Mouse (Mus musculus) midbrain, embryonic 13.5 days (tissue): ENCODE measurements around the gene Gxylt1. TPM values are rescaled to one million over a fixed set of nuclear protein-coding genes. Genes with fewer than 3 reads are reported as not detected.

Source experiments
- ATAC-seq: fragments of 200-750 bp; cut with Nextera tagmentation; 2 replicates; pipeline ENCODE4 v1.8.0; 2017; ENCODE audit warnings: mild to moderate bottlenecking, moderate TSS enrichment, moderate library complexity
- H3K27ac ChIP-seq: fragments of 300-500 bp; sonication (generic); 2 replicates; pipeline ENCODE4 v1.5.1; 2015; ENCODE audit warnings: inconsistent platforms, mild to moderate bottlenecking, moderate library complexity
- H3K27me3 ChIP-seq: fragments of 300-500 bp; sonication (generic); 2 replicates; pipeline ENCODE4 v1.6.1; 2015; ENCODE audit warnings: mild to moderate bottlenecking, inconsistent platforms
- H3K36me3 ChIP-seq: fragments of 300-500 bp; sonication (generic); 2 replicates; pipeline ENCODE4 v1.6.1; 2015; ENCODE audit warnings: mild to moderate bottlenecking, inconsistent platforms
- H3K4me1 ChIP-seq: fragments of 300-500 bp; sonication (generic); replicated peaks from 2 replicates; pipeline ENCODE4 v1.6.1; 2015; ENCODE audit warnings: inconsistent platforms
- H3K4me2 ChIP-seq: fragments of 300-500 bp; sonication (generic); replicated peaks from 2 replicates; pipeline ENCODE4 v1.6.1; 2015; ENCODE audit warnings: moderate library complexity, mild to moderate bottlenecking, inconsistent platforms
- H3K4me3 ChIP-seq: fragments of 300-500 bp; sonication (generic); replicated peaks from 2 replicates; pipeline ENCODE4 v1.5.1; 2015; ENCODE audit warnings: mild to moderate bottlenecking, inconsistent platforms
- H3K9ac ChIP-seq: fragments of 300-500 bp; sonication (generic); replicated peaks from 2 replicates; pipeline ENCODE4 v1.6.1; 2015; ENCODE audit warnings: mild to moderate bottlenecking, inconsistent platforms
- H3K9me3 ChIP-seq: fragments of 300-500 bp; sonication (generic); 2 replicates; pipeline ENCODE4 v1.6.1; 2016; ENCODE audit warnings: mild to moderate bottlenecking, inconsistent platforms
- WGBS: fragments of 180-500 bp; shearing (Covaris S2); methylation state at CpG from one replicate; pipeline ENCODE4 v1.1.7; 2015; 5-methylcytosine and 5-hydroxymethylcytosine counted together
- polyA plus RNA-seq: library from polyadenylated mRNA; unstranded; fragments of >200 nt; fragmentation: Nextera tagmentation; extraction: Ambion mirVana; gene quantifications from 2 replicates; pipeline ENCODE4 v1.2.1, GENCODE M21; 2015

The Gxylt1 gene
- polyA plus RNA-seq, 1 experiment from 2014 or later: 9.3 TPM

GRCm38 (mm10) chr15:93222475-93222874 is 52.5 kb downstream of the Gxylt1 start:
- Histone ChIP-seq H3K36me3 (no peaks in the 10 kb centered on the region), H3K4me1 (0 out of 2 replicates have a peak, but pooled peaks cover 3% of the 10 kb centered on the region), H3K4me3 (no peak overlapping the region), H3K4me2 (no peak overlapping the region), H3K9me3 (no peaks in the 10 kb centered on the region), H3K9ac (no peak overlapping the region), H3K27ac (no peak overlapping the region), H3K27me3 (no peaks in the 10 kb centered on the region)
- 57% methylated on average over 7 of the region's 7 CpGs for WGBS
- ATAC-seq: no peak

GRCm38 (mm10) chr15:93212617-93213016 is 62.4 kb downstream of the Gxylt1 start:
- H3K27me3 ChIP-seq: peaks cover 15% of the 10 kb centered on the region; the same call in 1 of the 2 replicates
- no peak overlapping the region for H3K9ac ChIP-seq
- H3K36me3 ChIP-seq: no peaks in the 10 kb centered on the region
- no peaks in the 10 kb centered on the region for H3K9me3 ChIP-seq
- H3K27ac ChIP-seq: no peak overlapping the region
- H3K4me1 ChIP-seq: 0 out of 2 replicates have a peak, but pooled peaks cover 2% of the 10 kb centered on the region
- no peak overlapping the region for H3K4me3 ChIP-seq
- no peak overlapping the region for H3K4me2 ChIP-seq
- 96% methylated on average over 9 of the region's 9 CpGs for WGBS
- no peak for ATAC-seq

- Histone ChIP-seq H3K27ac (no peak overlapping the region), H3K9ac (no peak overlapping the region), H3K36me3 (no peaks in the 10 kb centered on the region), H3K27me3 (no peaks in the 10 kb centered on the region), H3K4me1 (no peaks in the 10 kb centered on the region), H3K4me3 (no peak overlapping the region), H3K9me3 (no peaks in the 10 kb centered on the region), H3K4me2 (no peak overlapping the region)
- WGBS: 90% methylated on average over 1 of the region's 1 CpGs
- no peak for ATAC-seq
Measured at GRCm38 (mm10) chr15:93204861-93205260, 70.1 kb downstream of the Gxylt1 start.

GRCm38 (mm10) chr15:93201956-93202355 is 73.0 kb downstream of the Gxylt1 start:
- H3K27me3 ChIP-seq: no peaks in the 10 kb centered on the region
- no peak for ATAC-seq
- H3K4me1 ChIP-seq: no peaks in the 10 kb centered on the region
- no peak overlapping the region for H3K4me3 ChIP-seq
- WGBS: 90% methylated on average over 5 of the region's 5 CpGs
- H3K9ac ChIP-seq: no peak overlapping the region
- no peaks in the 10 kb centered on the region for H3K9me3 ChIP-seq
- H3K27ac ChIP-seq: no peak overlapping the region
- H3K36me3 ChIP-seq: no peaks in the 10 kb centered on the region
- no peak overlapping the region for H3K4me2 ChIP-seq

- H3K9me3 ChIP-seq: no peaks in the 10 kb centered on the region
- no peaks in the 10 kb centered on the region for H3K27me3 ChIP-seq
- ATAC-seq: peak; percentile 55; the same call in 1 of the 2 replicates
- 56% methylated on average over 12 of the region's 12 CpGs for WGBS
- no peaks in the 10 kb centered on the region for H3K36me3 ChIP-seq
- H3K4me1 ChIP-seq: 0 out of 2 replicates have a peak, but pooled peaks cover 6% of the 10 kb centered on the region
- H3K4me2 ChIP-seq: no peak overlapping the region
- no peak overlapping the region for H3K9ac ChIP-seq
- 0 out of 2 replicates have a peak overlapping the region, but pooled peaks have one; percentile 30 for H3K27ac ChIP-seq
- H3K4me3 ChIP-seq: no peak overlapping the region
Measured at GRCm38 (mm10) chr15:93191387-93192145, 83.4 kb downstream of the Gxylt1 start.

Other genes starting within 250 kb of the Gxylt1 start
- 91.3 and 97.4 TPM in 2 replicates for gene Yaf2, start 61.8 kb upstream of the Gxylt1 start, polyA plus RNA-seq
- 184 and 189 TPM in 2 replicates for gene Zcrb1, start 123.2 kb upstream of the Gxylt1 start, polyA plus RNA-seq
- 58.7 TPM in 2 replicates for gene Pphln1, start 123.2 kb upstream of the Gxylt1 start, polyA plus RNA-seq